Comparison of ENCODE assay signal across 11 mouse cellular contexts in the genomic region with DNA sequence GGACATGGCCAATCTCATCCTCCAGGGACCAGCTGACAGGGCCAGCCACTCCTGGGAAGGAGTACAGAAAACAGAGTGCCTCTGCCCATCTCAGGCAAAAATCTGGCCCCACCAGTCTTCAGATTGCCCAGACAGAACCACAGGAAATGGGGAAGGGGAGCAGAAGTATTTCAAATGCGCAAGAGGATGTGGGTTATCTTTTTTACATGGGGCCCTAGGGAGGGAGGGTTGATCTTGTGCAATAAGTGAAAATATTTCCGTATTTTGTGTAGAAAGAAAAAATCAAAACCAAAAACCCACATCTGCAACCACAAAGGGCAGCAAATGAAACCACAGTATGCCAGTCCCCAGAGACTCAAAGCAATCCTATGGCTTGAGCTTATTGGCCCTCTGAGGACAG. TPM values are rescaled to one million over a fixed set of nuclear protein-coding genes. Genes with fewer than 3 reads are reported as not detected.
DNase-seq lines count a peak whose midpoint lies in the region; ATAC-seq and TF ChIP-seq lines count a peak whose summit lies in the region.
"Had no signal": no experiment of that assay in that cellular context is flagged by ENCODE, and none has a peak within 500 bp of the region (broad histone marks: within the 10 kb centered on the region; RNA-seq: fewer than 3 reads in every experiment).

No protein-coding gene starts in this region.

- no peak overlapping the region for H3K4me3 ChIP-seq in intestine, embryonic 16.5 days (ENCODE audit: low read length)
- no peak overlapping the region for H3K4me3 ChIP-seq in intestine, postnatal 0 days (ENCODE audit: low read depth, low read length)
- peak overlapping the region; percentile 41 for H3K4me3 ChIP-seq in E14TG2a.4 (replicated peaks; ENCODE audit: low read length)
- no peak overlapping the region for H3K4me3 ChIP-seq in embryonic facial prominence, embryonic 14.5 days (ENCODE audit: low read depth, low read length)
- H3K4me3 ChIP-seq: liver, embryonic 12.5 days; midbrain, embryonic 12.5 days had no signal

- H3K27me3 ChIP-seq in intestine, embryonic 16.5 days (replicated peaks; ENCODE audit: control insufficient read depth, insufficient read depth, low read length) = no peaks in the 10 kb centered on the region
- no peaks in the 10 kb centered on the region for H3K27me3 ChIP-seq in intestine, postnatal 0 days (replicated peaks; ENCODE audit: control insufficient read depth, insufficient read depth, low read length)
- H3K27me3 ChIP-seq in E14TG2a.4 (ENCODE audit: insufficient read depth, low read length) = no peaks in the 10 kb centered on the region
- H3K27me3 ChIP-seq in embryonic facial prominence, embryonic 14.5 days (replicated peaks; ENCODE audit: control insufficient read depth, insufficient read depth, low read length) = no peaks in the 10 kb centered on the region
- H3K27me3 ChIP-seq: midbrain, embryonic 12.5 days had no signal

- no peaks in the 10 kb centered on the region for H3K9me3 ChIP-seq in intestine, embryonic 16.5 days (ENCODE audit: control insufficient read depth, low read length)
- no peaks in the 10 kb centered on the region for H3K9me3 ChIP-seq in intestine, postnatal 0 days (ENCODE audit: control insufficient read depth)
- no peaks in the 10 kb centered on the region for H3K9me3 ChIP-seq in E14TG2a.4 (ENCODE audit: low read length)
- no peaks in the 10 kb centered on the region for H3K9me3 ChIP-seq in embryonic facial prominence, embryonic 14.5 days (ENCODE audit: control insufficient read depth, low read length)
- H3K9me3 ChIP-seq: liver, embryonic 12.5 days; midbrain, embryonic 12.5 days had no signal

- H3K4me1 ChIP-seq in intestine, embryonic 16.5 days (ENCODE audit: control insufficient read depth, insufficient read depth, low read length) = peaks cover 56% of the 10 kb centered on the region
- H3K4me1 ChIP-seq in intestine, postnatal 0 days (replicated peaks; ENCODE audit: control insufficient read depth, insufficient read depth, low read length) = 0 out of 2 replicates have a peak, but pooled peaks cover 3% of the 10 kb centered on the region
- H3K4me1 ChIP-seq in E14TG2a.4 (replicated peaks; ENCODE audit: low read depth, low read length) = peaks cover 81% of the 10 kb centered on the region
- peaks cover 71% of the 10 kb centered on the region for H3K4me1 ChIP-seq in embryonic facial prominence, embryonic 14.5 days (ENCODE audit: control insufficient read depth, insufficient read depth, low read length)

- TF ChIP-seq CTCF in intestine, postnatal 0 days (IDR thresholded peaks at IDR 0.05; ENCODE audit: low read depth) = no peak
- no peak for TF ChIP-seq CTCF in E14TG2a.4 (conservative IDR thresholded peaks at IDR 0.05; ENCODE audit: low read length)

- H3K27ac ChIP-seq in intestine, embryonic 16.5 days (ENCODE audit: low read length) = no peak overlapping the region
- H3K27ac ChIP-seq in intestine, postnatal 0 days (ENCODE audit: low read depth, low read length) = no peak overlapping the region
- peak overlapping the region; percentile 50 for H3K27ac ChIP-seq in embryonic facial prominence, embryonic 14.5 days (replicated peaks; ENCODE audit: low read depth, low read length)
- H3K27ac ChIP-seq: liver, embryonic 12.5 days; midbrain, embryonic 12.5 days had no signal

- no peaks in the 10 kb centered on the region for H3K36me3 ChIP-seq in intestine, embryonic 16.5 days (ENCODE audit: control insufficient read depth, insufficient read depth, low read length)
- no peaks in the 10 kb centered on the region for H3K36me3 ChIP-seq in intestine, postnatal 0 days (ENCODE audit: control insufficient read depth, insufficient read depth)
- no peaks in the 10 kb centered on the region for H3K36me3 ChIP-seq in E14TG2a.4 (ENCODE audit: insufficient read depth, low read length)
- no peaks in the 10 kb centered on the region for H3K36me3 ChIP-seq in embryonic facial prominence, embryonic 14.5 days (ENCODE audit: control insufficient read depth, insufficient read depth, low read length)
- H3K36me3 ChIP-seq: liver, embryonic 12.5 days; midbrain, embryonic 12.5 days had no signal

- ATAC-seq in intestine, embryonic 16.5 days = peak; percentile 4; the same call in 1 of the 2 replicates
- ATAC-seq in intestine, postnatal 0 days = no peak
- ATAC-seq in embryonic facial prominence, embryonic 14.5 days (ENCODE audit: low read depth) = no peak
- ATAC-seq in megakaryocyte progenitor cell, adult 5-6 weeks (replicated peaks; ENCODE audit: poor library complexity) = peak; percentile 73
- ATAC-seq: liver, embryonic 12.5 days had no signal

- DNase-seq in embryonic facial prominence, embryonic 14.5 days (ENCODE audit: low spot score) = peak; percentile 45
- no peak for DNase-seq in frontal cortex, adult 2 months (ENCODE audit: extremely low spot score in 1 of 2, low spot score in 1 of 2)
- no peak for DNase-seq in layer of hippocampus, adult 9-10 months (ENCODE audit: low spot score)
- DNase-seq: cerebellum, postnatal 10 days; kidney, postnatal 10 days had no signal

- 69% methylated on average over 2 of the region's 2 CpGs for WGBS in intestine, embryonic 16.5 days
- 37% methylated on average over 2 of the region's 2 CpGs for WGBS in intestine, postnatal 0 days
- WGBS in embryonic facial prominence, embryonic 14.5 days = 37% methylated on average over 2 of the region's 2 CpGs

- H3K4me2 ChIP-seq in intestine, embryonic 16.5 days (ENCODE audit: low read depth, low read length) = no peak overlapping the region
- H3K4me2 ChIP-seq in intestine, postnatal 0 days (replicated peaks; ENCODE audit: low read depth) = no peak overlapping the region
- H3K4me2 ChIP-seq in embryonic facial prominence, embryonic 14.5 days (ENCODE audit: low read depth, low read length) = no peak overlapping the region; the same call in 1 of the 2 replicates
- H3K4me2 ChIP-seq: liver, embryonic 12.5 days; midbrain, embryonic 12.5 days had no signal

- H3K9ac ChIP-seq in intestine, embryonic 16.5 days (ENCODE audit: low read depth, low read length) = no peak overlapping the region
- no peak overlapping the region for H3K9ac ChIP-seq in intestine, postnatal 0 days (ENCODE audit: low read depth, low read length)
- no peak overlapping the region for H3K9ac ChIP-seq in embryonic facial prominence, embryonic 14.5 days (ENCODE audit: low read depth, low read length)
- H3K9ac ChIP-seq: liver, embryonic 12.5 days; midbrain, embryonic 12.5 days had no signal

RNA-seq across cellular contexts. Expression of a gene that starts 32.4 kb away (rescaled TPM):
- polyA plus RNA-seq in intestine, embryonic 16.5 days (2015; fragmentation: Nextera tagmentation; extraction: Ambion mirVana) = 7.4 and 7.8 TPM in 2 replicates
- polyA plus RNA-seq in intestine, postnatal 0 days (2015; fragmentation: Nextera tagmentation; extraction: Ambion mirVana) = 5.0 and 5.5 TPM in 2 replicates
- 24.7 and 30.3 TPM in 2 replicates for polyA plus RNA-seq in embryonic facial prominence, embryonic 14.5 days (2014; fragmentation: Nextera tagmentation; extraction: Ambion mirVana)
- total RNA-seq in megakaryocyte progenitor cell, adult 5-6 weeks (2015) = not detected in 2 replicates
- 1.1 TPM in 1 of 2 replicates, not detected in the other for total RNA-seq in megakaryocyte progenitor cell, adult 5-6 weeks (2017)
- polyA plus RNA-seq in frontal cortex, adult 2 months (2012; rRNA removed) = 29.8 and 32.3 TPM in 2 replicates

Comparison
In these comparisons a context has a peak if more than half of its experiments do, and no peak if none do; other contexts are left out.
1. ATAC-seq: peak in intestine, embryonic 16.5 days (single experiment) and megakaryocyte progenitor cell, adult 5-6 weeks (single experiment); none in intestine, postnatal 0 days (single experiment) and embryonic facial prominence, embryonic 14.5 days (single experiment).